Mouse (Mus musculus) heart, embryonic 16.5 days (tissue): ENCODE data around the gene 4933415A04Rik. TPM values are rescaled to one million over a fixed set of nuclear protein-coding genes. Genes with fewer than 3 reads are reported as not detected.
A peak's percentile ranks its signal among the peaks of the same experiment; 100 is the strongest.

Source experiments
- ATAC-seq: fragments of 200-750 bp; cut with Nextera tagmentation; replicated peaks from 2 replicates; pipeline ENCODE4 v1.8.0; 2017; ENCODE audit warnings: moderate number of reproducible peaks; ENCODE audit not compliant: insufficient read depth, low FRiP score; ENCODE audit errors: extremely low read depth
- H3K27ac ChIP-seq: fragments of 300-500 bp; sonication (generic); 2 replicates; pipeline ENCODE4 v1.5.1; 2014; ENCODE audit warnings: mild to moderate bottlenecking, low read length, control low read depth, moderate library complexity
- H3K27me3 ChIP-seq: fragments of 300-500 bp; sonication (generic); 2 replicates; pipeline ENCODE4 v1.6.1; 2014; ENCODE audit warnings: low read length, mixed read lengths; ENCODE audit not compliant: control insufficient read depth, insufficient read depth
- H3K36me3 ChIP-seq: fragments of 300-500 bp; sonication (generic); 2 replicates; pipeline ENCODE4 v1.6.1; 2014; ENCODE audit not compliant: control insufficient read depth, insufficient read depth
- H3K4me1 ChIP-seq: fragments of 300-500 bp; sonication (generic); 2 replicates; pipeline ENCODE4 v1.6.1; 2014; ENCODE audit warnings: low read length, mixed read lengths; ENCODE audit not compliant: control insufficient read depth, insufficient read depth
- H3K4me2 ChIP-seq: fragments of 300-500 bp; sonication (generic); 2 replicates; pipeline ENCODE4 v1.6.1; 2014; ENCODE audit warnings: low read depth, mild to moderate bottlenecking, control low read depth, low read length
- H3K4me3 ChIP-seq: fragments of 300-500 bp; sonication (generic); 2 replicates; pipeline ENCODE4 v1.5.1; 2014; ENCODE audit warnings: mild to moderate bottlenecking, control low read depth, low read length
- H3K9ac ChIP-seq: fragments of 300-500 bp; sonication (generic); 2 replicates; pipeline ENCODE4 v1.6.1; 2014; ENCODE audit warnings: low read length, control low read depth
- H3K9me3 ChIP-seq: fragments of 300-500 bp; sonication (generic); replicated peaks from 2 replicates; pipeline ENCODE4 v1.6.1; 2016; ENCODE audit warnings: low read length; ENCODE audit not compliant: control insufficient read depth
- WGBS: fragments of 180-500 bp; shearing (Covaris S2); extraction: QIAGEN DNeasy Blood & Tissue Kit; methylation state at CpG from one replicate; pipeline ENCODE4 v1.1.7; 2014; 5-methylcytosine and 5-hydroxymethylcytosine counted together
- polyA plus RNA-seq: library from polyadenylated mRNA; unstranded; fragments of >200 nt; fragmentation: Nextera tagmentation; extraction: Ambion mirVana; gene quantifications from 2 replicates; pipeline ENCODE4 v1.2.1, GENCODE M21; 2015

Gene 4933415A04Rik
- polyA plus RNA-seq, 1 experiment from 2014 or later, result 4.5 TPM

DNA sequence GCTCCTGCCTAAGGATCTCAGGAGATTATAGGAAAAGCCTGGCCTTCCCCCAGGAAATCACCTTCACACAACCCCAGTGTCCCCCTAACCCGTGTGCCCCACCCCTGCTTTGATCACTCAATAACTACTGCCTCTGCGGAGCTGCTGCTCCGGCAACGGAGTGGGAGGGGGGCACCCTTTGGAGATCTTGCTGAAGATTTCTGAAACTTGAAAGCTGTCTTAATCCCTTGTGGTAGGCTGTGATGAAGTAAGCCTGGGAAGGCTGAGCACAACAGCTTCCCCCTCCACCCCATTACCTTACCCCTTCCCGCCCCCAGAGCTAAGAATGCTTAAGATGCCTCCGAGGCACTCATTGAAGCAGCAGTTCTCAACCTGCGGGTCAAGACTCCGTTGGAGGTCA lies 21.0 kb upstream of the 4933415A04Rik start:
- no peak overlapping the region for H3K4me2 ChIP-seq
- H3K27me3 ChIP-seq, result no peaks in the 10 kb centered on the region
- no peak overlapping the region for H3K9ac ChIP-seq
- 30% methylated on average over 8 of the region's 8 CpGs for WGBS
- H3K9me3 ChIP-seq, result no peaks in the 10 kb centered on the region
- H3K4me1 ChIP-seq, result peaks cover 57% of the 10 kb centered on the region
- no peak for ATAC-seq
- H3K4me3 ChIP-seq, result no peak overlapping the region
- peak overlapping the region; percentile 88 for H3K27ac ChIP-seq
- no peaks in the 10 kb centered on the region; the same call in 1 of the 2 replicates for H3K36me3 ChIP-seq

DNA sequence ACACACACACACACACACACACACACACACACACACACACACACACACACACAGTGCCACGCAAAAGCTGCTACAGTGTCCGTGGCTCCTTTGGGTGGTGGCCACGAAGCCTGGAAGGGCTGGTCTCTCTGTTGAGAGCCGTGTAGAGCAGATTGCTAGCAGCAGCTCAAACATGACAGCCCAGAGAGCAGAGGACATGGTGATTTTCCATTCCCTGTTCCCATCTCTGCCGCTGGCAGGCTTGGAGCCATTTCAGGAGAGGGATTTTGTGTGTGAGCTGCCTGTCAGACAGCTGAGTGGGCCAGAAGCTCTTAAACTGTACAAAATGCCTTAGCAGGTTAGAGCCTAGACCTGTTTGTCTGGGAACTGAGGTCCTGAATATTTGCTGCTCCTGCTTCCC lies 20.1 kb upstream of the 4933415A04Rik start:
- no peak overlapping the region for H3K4me2 ChIP-seq
- H3K4me3 ChIP-seq, result no peak overlapping the region
- peak overlapping the region; percentile 60 for H3K9ac ChIP-seq
- ATAC-seq, result peak; percentile 21; the same call in 1 of the 2 replicates
- H3K27ac ChIP-seq, result peak overlapping the region; percentile 88
- H3K9me3 ChIP-seq, result no peaks in the 10 kb centered on the region
- WGBS, result 28% methylated on average over 5 of the region's 5 CpGs
- H3K27me3 ChIP-seq, result no peaks in the 10 kb centered on the region
- no peaks in the 10 kb centered on the region for H3K36me3 ChIP-seq
- peaks cover 63% of the 10 kb centered on the region for H3K4me1 ChIP-seq

DNA sequence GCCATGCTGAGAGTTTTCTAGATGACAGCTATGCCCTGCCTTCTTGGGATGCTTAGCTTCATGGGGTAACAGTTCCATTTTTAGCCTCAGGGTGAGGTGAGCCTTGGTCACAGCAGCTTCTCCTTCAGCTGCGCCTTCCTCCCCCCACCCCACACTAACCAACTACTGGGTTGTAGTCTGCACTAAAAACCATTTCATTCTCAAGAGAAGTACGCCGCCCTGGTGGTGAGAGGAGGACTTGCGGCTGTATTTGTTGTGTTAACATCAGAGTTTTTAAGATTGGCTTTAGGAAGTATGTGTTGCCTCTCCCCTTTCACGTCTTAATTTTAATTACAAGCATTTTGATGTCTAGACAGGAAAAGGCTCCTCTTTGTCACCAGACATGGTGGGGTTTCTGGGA lies 18.6 kb upstream of the 4933415A04Rik start:
- WGBS, result 62% methylated on average over 5 of the region's 5 CpGs
- Histone ChIP-seq H3K4me3 (no peak overlapping the region), H3K4me2 (no peak overlapping the region), H3K4me1 (peaks cover 70% of the 10 kb centered on the region), H3K9me3 (no peaks in the 10 kb centered on the region), H3K9ac (no peak overlapping the region), H3K27ac (peak overlapping the region; percentile 92), H3K36me3 (no peaks in the 10 kb centered on the region), H3K27me3 (no peaks in the 10 kb centered on the region)
- ATAC-seq, result no peak

DNA sequence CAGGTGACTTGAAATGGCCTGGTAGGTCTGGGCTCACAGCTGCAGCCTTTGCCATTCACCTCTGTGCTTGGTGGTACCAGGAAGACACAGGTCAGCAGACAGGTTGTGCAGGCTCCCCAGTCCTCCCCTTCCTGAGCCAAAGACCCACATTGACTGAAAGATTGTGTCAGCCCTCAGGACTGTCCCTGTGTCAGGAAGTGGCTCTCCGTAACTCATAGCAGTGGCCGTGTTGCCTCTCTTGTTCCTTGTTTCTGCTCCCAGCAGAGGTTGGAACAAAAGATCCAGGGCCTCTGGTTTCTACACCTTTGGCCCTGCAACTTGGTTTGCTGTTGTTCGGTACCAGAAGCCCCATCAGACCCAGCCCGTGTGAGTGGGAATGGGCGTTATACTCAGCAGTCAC lies 17.7 kb upstream of the 4933415A04Rik start:
- peak overlapping the region; percentile 92 for H3K27ac ChIP-seq
- no peaks in the 10 kb centered on the region for H3K36me3 ChIP-seq
- WGBS, result 53% methylated on average over 5 of the region's 5 CpGs
- H3K9me3 ChIP-seq, result no peaks in the 10 kb centered on the region
- peaks cover 62% of the 10 kb centered on the region for H3K4me1 ChIP-seq
- peak overlapping the region; percentile 45 for H3K4me2 ChIP-seq
- H3K4me3 ChIP-seq, result no peak overlapping the region
- ATAC-seq, result no peak
- no peaks in the 10 kb centered on the region for H3K27me3 ChIP-seq
- peak overlapping the region; percentile 54 for H3K9ac ChIP-seq

DNA sequence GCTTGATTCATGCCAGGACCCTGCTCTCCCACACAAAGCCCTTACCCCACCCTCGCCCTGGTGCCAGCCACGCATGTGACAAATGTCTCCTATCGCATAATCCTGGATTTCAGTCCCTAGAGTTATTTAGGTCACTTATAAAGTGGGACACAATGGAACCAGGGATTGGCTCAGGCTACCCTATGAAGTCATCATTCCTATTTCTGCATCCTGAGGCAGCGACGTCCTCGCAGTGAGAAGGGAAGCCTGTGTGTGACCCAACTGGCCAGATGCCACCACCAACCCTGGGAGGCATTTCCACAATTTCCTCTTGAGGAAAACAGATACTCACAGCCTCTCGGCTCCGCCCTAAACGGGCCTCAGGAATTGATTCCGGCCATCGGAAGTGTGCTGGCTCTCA lies 17.2 kb upstream of the 4933415A04Rik start:
- WGBS, result 21% methylated on average over 11 of the region's 11 CpGs
- Histone ChIP-seq H3K27me3 (no peaks in the 10 kb centered on the region), H3K4me3 (no peak overlapping the region), H3K4me1 (peaks cover 60% of the 10 kb centered on the region), H3K36me3 (no peaks in the 10 kb centered on the region), H3K9ac (peak overlapping the region; percentile 54; the same call in 1 of the 2 replicates), H3K9me3 (no peaks in the 10 kb centered on the region), H3K27ac (peak overlapping the region; percentile 92), H3K4me2 (peak overlapping the region; percentile 45)
- peak; percentile 89 for ATAC-seq

DNA sequence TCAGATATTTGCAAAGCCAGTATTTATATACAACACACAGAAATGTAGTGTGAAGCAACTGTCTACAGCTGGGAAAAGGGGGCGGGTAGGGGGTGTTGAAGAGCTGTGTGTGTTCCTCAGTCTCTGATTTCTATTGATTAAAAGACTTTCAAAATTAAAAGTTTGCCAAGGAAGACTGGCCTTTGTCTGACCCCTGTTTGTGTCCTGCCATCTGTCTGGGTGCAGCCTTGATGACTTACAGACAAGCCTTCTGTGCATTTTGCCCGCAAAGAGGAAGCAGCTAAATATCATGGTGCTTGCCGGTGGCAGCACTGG lies 11.8 kb upstream of the 4933415A04Rik start:
- Histone ChIP-seq H3K4me2 (no peak overlapping the region), H3K4me3 (no peak overlapping the region), H3K27ac (peak overlapping the region; percentile 19), H3K9ac (0 out of 2 replicates have a peak overlapping the region, but pooled peaks have one; percentile 58), H3K9me3 (no peaks in the 10 kb centered on the region), H3K36me3 (peaks cover 6% of the 10 kb centered on the region), H3K27me3 (no peaks in the 10 kb centered on the region), H3K4me1 (peaks cover 32% of the 10 kb centered on the region)
- WGBS, result 20% methylated on average over 3 of the region's 3 CpGs
- ATAC-seq, result no peak

DNA sequence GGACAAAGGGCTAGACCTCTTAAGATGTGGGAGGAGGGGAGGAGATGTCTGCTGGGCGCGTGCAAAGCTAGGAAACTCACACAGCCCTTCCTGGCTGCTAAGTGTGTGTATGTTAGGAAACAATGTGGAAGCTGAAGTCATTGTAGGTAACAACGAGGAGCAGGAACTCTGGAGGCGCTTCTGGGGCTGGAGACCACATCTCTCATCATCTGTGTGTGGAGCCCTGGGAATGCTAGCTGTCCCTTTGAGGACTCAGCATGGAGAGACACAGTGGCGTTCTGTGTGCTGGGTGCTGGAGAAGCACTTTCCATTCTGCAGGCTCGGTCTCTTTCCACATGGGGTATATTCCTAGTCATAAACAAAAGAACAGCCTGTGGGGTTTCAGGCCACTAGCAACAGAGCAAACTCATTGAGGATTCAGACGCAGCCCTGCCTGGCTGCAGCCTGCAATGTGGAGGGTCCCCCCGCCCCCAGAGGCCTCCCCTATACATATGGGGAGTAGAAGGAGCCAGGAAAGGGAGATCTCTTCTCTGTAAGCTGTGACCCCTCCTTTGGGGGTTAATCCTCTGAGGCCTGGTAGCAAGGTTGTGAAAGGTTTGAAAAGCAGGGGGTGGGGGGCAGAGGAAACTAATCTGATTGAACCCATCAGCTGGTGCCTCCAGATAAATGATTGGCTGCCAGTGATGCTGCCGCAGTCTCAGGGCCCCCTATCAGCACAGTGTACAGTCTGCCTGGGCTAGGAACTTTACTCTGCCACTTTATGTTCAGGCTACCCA lies 11.3 kb upstream of the 4933415A04Rik start:
- Histone ChIP-seq H3K9ac (peak overlapping the region; percentile 58; the same call in 1 of the 2 replicates), H3K27me3 (no peaks in the 10 kb centered on the region), H3K4me1 (peaks cover 28% of the 10 kb centered on the region), H3K27ac (peak overlapping the region; percentile 63; the same call in 1 of the 2 replicates), H3K4me3 (no peak overlapping the region), H3K36me3 (peaks cover 10% of the 10 kb centered on the region), H3K9me3 (no peaks in the 10 kb centered on the region), H3K4me2 (no peak overlapping the region)
- ATAC-seq, result no peak
- WGBS, result 25% methylated on average over 9 of the region's 9 CpGs

DNA sequence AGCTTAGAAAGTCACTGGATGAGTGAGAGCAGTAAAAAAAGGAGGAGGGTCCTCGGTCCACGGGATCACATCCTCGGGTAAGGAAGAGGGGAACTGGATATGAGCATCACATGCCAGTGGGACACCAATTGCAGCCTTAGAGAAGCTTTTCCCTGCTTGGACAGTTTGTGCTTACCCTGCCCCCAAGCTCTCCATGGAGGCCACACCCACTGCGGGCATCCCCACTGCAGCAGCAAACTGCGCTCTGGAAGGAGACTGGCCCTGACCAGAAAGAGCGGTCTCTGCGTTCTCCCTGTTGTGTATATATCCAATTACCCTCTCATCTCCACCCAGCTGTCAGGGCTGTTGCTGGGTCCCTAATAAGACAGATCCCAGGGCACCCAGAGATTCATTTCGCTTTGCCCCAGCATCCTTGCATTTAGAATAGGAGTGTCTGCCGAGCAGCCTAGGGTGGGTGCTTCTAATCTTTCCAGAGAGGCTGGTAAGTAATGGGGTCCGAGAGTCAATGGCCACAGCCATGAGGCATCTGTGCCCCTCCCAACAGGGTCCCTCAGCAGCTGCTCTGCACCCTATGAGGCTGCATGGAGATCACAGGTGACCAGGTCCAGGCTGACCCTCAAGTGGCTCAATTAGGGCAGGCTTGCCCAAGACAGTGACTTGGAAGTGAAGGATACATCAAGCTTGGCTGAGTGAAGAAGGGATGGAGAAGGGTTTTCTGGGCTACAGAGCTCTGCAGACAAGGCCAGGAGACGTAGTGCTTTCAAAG lies 8.9 kb upstream of the 4933415A04Rik start:
- no peaks in the 10 kb centered on the region for H3K27me3 ChIP-seq
- H3K9ac ChIP-seq, result no peak overlapping the region
- no peak overlapping the region for H3K4me2 ChIP-seq
- WGBS, result 68% methylated on average over 11 of the region's 11 CpGs
- no peaks in the 10 kb centered on the region for H3K9me3 ChIP-seq
- no peak overlapping the region for H3K27ac ChIP-seq
- H3K4me1 ChIP-seq, result peaks cover 11% of the 10 kb centered on the region
- ATAC-seq, result no peak
- H3K36me3 ChIP-seq, result peaks cover 17% of the 10 kb centered on the region
- H3K4me3 ChIP-seq, result no peak overlapping the region
